Mouse (Mus musculus) cerebellum, adult (tissue): ENCODE data around the gene Lrrc10b.

ENCODE experiments used
- ATAC-seq: cut with Nextera tagmentation; 2 replicates; pipeline ENCODE4 v1.9.2; 2017; ENCODE audit warnings: mild to moderate bottlenecking, moderate library complexity, mixed read lengths; ENCODE audit not compliant: insufficient number of reproducible peaks, low FRiP score, low TSS enrichment

The Lrrc10b gene

DNA sequence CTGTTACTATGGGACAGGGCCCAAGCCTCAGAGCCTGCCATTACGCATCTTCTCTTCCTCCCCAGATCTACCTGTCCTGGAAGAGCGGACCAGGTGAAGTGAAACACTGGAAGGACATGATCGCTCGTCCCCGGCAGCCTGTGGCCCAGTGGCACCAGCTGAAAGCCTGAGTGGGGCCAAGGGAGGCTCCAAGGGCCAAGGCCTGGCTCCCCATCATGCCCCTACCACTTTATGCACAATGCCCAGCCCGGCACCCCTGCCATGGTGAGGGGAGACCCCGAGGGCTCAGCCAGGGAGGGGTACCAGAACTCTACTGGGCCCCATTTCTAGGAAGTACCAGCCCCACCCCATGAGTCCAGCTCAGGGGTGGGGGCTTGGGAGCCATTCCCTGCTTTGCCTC is 9.0 kb downstream of the Lrrc10b start:
- ATAC-seq: no peak

DNA sequence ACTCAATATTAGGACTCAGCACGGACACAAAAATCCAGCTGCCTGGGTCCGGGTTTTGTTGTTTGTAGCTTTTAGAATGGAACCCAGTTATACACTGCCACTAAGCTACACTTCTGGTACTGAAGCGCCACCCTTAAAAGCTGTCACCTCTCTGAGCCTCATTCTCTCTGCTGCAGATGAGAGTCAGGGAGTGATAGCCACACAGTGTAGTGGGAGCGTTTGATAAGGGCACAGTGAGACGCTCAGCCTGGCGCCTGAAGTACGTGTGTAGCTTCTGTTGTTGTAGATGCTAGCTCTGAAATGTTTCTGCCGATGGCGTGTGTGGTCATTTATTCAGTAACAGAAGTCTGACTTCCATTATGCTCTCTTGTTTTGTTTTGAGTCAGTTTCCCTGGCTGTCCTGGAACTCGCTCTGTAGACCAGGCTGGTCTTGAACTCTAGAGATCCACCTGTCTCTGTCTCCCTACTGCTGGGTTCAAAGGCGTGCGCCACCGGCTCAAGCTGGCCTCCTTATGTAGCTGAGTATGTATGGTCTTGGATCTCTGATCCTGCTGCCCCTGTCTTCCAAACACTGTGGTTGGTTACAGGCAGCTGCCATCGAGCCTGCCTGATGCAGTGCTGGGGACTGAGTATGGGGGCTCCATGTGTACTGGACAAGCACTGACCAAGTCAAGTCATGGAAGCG is 12.4 kb downstream of the Lrrc10b start:
- ATAC-seq: no peak

DNA sequence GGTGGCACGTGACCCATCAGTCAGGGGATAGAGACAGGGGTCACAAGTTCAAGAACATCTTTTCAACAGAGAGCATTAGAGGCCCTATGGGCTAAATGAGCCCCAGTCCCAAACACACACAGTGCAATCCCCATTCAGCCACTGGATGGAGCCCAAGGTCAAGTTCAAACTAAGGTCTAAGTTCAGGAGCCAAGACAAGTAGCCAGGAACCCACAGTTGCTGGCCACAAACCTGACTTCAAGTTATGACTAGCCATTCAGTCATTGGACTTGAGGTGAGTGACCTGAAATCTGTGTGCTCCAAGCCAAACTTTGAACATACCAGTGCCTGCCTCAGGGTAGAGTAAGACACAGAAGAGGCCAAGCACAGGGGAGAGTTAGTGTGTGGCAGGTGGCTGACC is 19.8 kb downstream of the Lrrc10b start:
- ATAC-seq: no peak

- no peak for ATAC-seq
Observed at GRCm38 (mm10) chr19:10436726-10437125, 20.5 kb downstream of the Lrrc10b start.

GRCm38 (mm10) chr19:10435908-10436307 is 21.4 kb downstream of the Lrrc10b start:
- peak; percentile 53 for ATAC-seq

- ATAC-seq: no peak
Observed at GRCm38 (mm10) chr19:10434927-10435326, 22.3 kb downstream of the Lrrc10b start.

GRCm38 (mm10) chr19:10433879-10434540 is 23.3 kb downstream of the Lrrc10b start:
- no peak for ATAC-seq

- ATAC-seq: no peak
Observed at GRCm38 (mm10) chr19:10433225-10433624, 24.0 kb downstream of the Lrrc10b start.

DNA sequence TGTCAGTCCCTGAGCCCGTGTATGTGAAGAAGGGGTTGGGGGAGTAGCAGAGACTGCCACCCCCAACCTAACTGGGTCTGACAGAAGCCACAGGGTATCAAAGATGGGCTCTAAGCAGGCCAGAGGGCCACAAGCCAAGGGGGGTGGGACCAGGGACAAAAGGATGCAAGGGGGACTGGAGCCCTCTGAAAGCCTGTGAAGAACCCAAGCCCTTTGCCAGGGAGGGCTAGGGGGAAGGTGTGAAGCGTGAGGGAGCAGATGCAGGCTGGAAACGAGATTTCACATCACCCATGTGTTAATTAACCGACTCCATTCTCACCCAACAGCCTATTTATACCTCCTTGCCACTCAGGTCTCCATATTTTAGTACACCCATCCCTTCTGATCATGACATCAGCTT is 25.4 kb downstream of the Lrrc10b start:
- ATAC-seq: no peak

- ATAC-seq: no peak
Observed at GRCm38 (mm10) chr19:10431410-10431809, 25.9 kb downstream of the Lrrc10b start.

DNA sequence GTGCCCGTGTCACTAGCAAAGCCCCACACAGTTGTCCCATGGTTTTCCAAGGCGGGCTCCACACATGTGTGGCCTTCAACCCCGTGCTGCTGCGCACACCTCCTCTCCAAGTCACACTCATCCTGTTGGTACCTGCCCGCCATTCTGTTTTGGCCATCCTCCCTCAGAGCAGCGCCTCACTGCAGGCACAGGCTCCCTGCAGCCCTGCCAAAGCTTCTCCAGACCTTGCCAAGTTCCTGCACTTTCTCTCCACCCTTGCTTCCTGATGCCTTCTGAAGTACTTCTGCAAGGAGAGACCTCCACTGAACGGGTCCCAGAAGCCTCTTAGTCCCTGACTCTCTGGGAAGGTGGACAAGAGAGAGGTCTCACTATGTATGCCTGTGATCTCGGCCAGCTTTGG is 27.9 kb downstream of the Lrrc10b start:
- no peak for ATAC-seq

GRCm38 (mm10) chr19:10427431-10427830 is 29.8 kb downstream of the Lrrc10b start:
- ATAC-seq: no peak

- ATAC-seq: no peak
Observed at GRCm38 (mm10) chr19:10426793-10427192, 30.5 kb downstream of the Lrrc10b start.

GRCm38 (mm10) chr19:10426312-10426711 is 31.0 kb downstream of the Lrrc10b start:
- ATAC-seq: no peak

DNA sequence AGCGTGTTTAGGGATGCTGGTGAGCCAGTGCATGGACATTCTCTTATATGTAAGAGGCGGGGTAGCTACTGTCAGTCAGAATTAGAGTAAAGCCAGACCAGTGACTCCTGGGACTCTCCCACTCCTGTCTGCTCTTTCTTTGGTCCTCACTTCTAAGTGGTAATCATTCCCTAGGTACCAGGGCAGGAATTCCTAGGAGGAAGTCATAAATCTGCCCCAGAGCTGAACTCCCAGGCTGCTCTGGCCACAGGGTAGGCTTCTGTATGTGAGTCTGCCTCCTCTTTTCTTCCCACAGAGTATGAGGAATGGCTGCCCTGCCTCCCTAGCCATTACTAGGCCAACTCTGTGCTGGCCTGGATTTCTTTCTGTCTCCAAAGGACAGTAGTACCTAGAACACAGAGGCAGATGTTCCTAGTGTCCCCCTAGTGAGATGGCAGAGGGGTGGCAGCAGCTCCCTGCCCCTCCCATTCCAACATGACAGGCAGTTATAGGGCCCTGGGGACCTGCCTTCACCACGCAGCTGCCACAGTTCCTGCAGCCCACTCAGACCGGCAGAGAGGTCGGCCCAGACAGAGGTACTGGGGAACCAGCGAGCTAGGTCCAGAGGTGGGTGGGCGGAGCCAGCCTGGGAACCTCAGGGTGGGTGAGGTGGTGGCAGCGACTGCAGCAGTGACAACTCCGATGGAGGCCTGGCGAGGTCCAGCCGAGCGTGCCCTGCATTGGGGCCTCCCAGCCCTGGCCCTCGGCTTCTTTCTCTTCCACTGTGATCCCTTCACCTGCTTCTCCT is 31.6 kb downstream of the Lrrc10b start:
- ATAC-seq: no peak

DNA sequence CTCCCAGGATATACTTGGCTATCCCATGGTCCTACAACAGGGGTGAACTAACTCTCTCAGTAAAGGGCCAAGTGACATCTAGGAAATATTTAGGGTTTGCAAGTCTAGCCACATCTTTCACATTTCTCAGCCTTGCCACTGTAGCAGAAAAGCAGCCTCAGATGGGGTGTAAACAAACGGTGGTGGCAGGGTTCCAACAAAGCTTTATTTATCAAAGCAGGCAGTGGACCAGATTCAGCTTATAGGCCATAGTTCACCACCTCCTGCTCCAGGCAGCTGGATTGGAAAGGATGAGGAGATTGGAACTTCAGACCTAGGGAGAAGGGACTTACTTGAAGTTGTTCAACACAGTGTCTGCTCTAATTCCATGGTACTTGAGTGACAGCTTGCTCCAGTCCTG is 32.5 kb downstream of the Lrrc10b start:
- ATAC-seq: no peak

- ATAC-seq: no peak
Observed at GRCm38 (mm10) chr19:10421986-10422976, 35.0 kb downstream of the Lrrc10b start.

GRCm38 (mm10) chr19:10417436-10417835 is 39.8 kb downstream of the Lrrc10b start:
- ATAC-seq: peak; percentile 78

DNA sequence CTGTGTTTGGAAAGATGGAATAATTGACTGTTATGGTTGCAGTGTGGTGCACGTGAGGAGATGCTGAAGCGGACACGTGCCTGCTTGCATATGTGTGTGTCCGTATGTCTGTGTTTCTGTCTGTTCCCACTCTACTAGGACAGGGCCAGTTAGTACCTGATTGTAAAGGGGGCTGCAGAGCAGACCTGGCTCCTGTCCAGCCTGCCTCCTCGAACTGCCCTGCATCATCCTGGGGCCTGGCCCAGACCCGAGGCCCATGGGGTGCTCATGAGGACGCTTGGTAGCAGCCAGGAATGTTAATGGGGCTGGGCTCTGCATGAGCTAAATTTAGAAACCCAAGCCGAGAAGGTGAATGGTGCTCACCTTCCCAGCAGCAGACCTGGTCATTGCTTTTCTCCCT is 40.4 kb downstream of the Lrrc10b start:
- ATAC-seq: peak; percentile 53

GRCm38 (mm10) chr19:10415508-10415907 is 41.8 kb downstream of the Lrrc10b start:
- ATAC-seq: no peak
